Mouse (Mus musculus) cortical plate, adult 2 months (tissue): ENCODE results near the gene Prelid1. TPM values are rescaled to one million over a fixed set of nuclear protein-coding genes. Genes with fewer than 3 reads are reported as not detected.

Experiments used
- H3K27ac ChIP-seq: fragments of 200-500 bp; 2 replicates; pipeline ENCODE4 v1.5.1; 2012; ENCODE audit warnings: low read length, control low read depth, inconsistent platforms; ENCODE audit not compliant: insufficient read depth
- H3K4me1 ChIP-seq: fragments of 200-500 bp; 2 replicates; pipeline ENCODE4 v1.6.1; 2011; ENCODE audit warnings: low read length; ENCODE audit not compliant: control insufficient read depth, insufficient read depth
- H3K4me3 ChIP-seq: fragments of 200-500 bp; 2 replicates; pipeline ENCODE4 v1.5.1; 2011; ENCODE audit warnings: mild to moderate bottlenecking, low read length, control low read depth; ENCODE audit not compliant: insufficient read depth
- CTCF ChIP-seq: fragments of 200-500 bp; IDR thresholded peaks from 2 replicates; pipeline ENCODE4 v1.5.1; 2011; ENCODE audit warnings: mild to moderate bottlenecking, control low read depth, low read length; ENCODE audit not compliant: insufficient read depth; ENCODE audit errors: extremely low read depth
- POLR2A ChIP-seq: fragments of 200-500 bp; IDR thresholded peaks from 2 replicates; pipeline ENCODE4 v1.6.1; 2011; ENCODE audit warnings: mild to moderate bottlenecking, low read length, control low read depth; ENCODE audit not compliant: insufficient read depth; ENCODE audit errors: extremely low read depth
- polyA plus RNA-seq: library from polyadenylated mRNA; depleted of rRNA; stranded (reverse); fragments of >200 nt; gene quantifications from 2 replicates; pipeline ENCODE4 v1.2.3, GENCODE M21; 2012; rRNA removed

The Prelid1 gene
- 168 and 177 TPM in 2 replicates for polyA plus RNA-seq

- TF ChIP-seq CTCF (no peak), POLR2A (no peak; the same call in 1 of the 2 replicates)
- peaks cover 7% of the 10 kb centered on the region; the same call in 1 of the 2 replicates for H3K4me1 ChIP-seq
- peak within 1 kb of the TSS; percentile 95 for H3K4me3 ChIP-seq
- H3K27ac ChIP-seq = peak within 1 kb of the TSS; percentile 63; the same call in 1 of the 2 replicates
These were observed at the start of gene Prelid1 for GRCm38 (mm10) chr13:55319931-55320533. TSS of gene Prelid1 (plus strand) at chr13:55320500.

GRCm38 (mm10) chr13:55277203-55277602 is 43.1 kb upstream of the Prelid1 start:
- H3K4me1 ChIP-seq = no peaks in the 10 kb centered on the region
- no peak for TF ChIP-seq POLR2A
- no peak for TF ChIP-seq CTCF
- no peak overlapping the region for H3K27ac ChIP-seq
- H3K4me3 ChIP-seq = no peak overlapping the region

GRCm38 (mm10) chr13:55277646-55278045 is 42.7 kb upstream of the Prelid1 start:
- TF ChIP-seq POLR2A (no peak), CTCF (no peak)
- Histone ChIP-seq H3K4me1 (no peaks in the 10 kb centered on the region), H3K27ac (no peak overlapping the region), H3K4me3 (no peak overlapping the region)

GRCm38 (mm10) chr13:55288854-55289253 is 31.4 kb upstream of the Prelid1 start:
- Histone ChIP-seq H3K27ac (no peak overlapping the region), H3K4me3 (no peak overlapping the region), H3K4me1 (no peaks in the 10 kb centered on the region)
- TF ChIP-seq POLR2A (no peak), CTCF (no peak)

GRCm38 (mm10) chr13:55296760-55297159 is 23.5 kb upstream of the Prelid1 start:
- Histone ChIP-seq H3K4me3 (no peak overlapping the region), H3K4me1 (no peaks in the 10 kb centered on the region), H3K27ac (no peak overlapping the region)
- TF ChIP-seq CTCF = no peak
- no peak for TF ChIP-seq POLR2A

- Histone ChIP-seq H3K4me3 (no peak overlapping the region), H3K27ac (no peak overlapping the region), H3K4me1 (no peaks in the 10 kb centered on the region)
- TF ChIP-seq CTCF (no peak), POLR2A (no peak)
These were observed 19.4 kb upstream of the Prelid1 start for GRCm38 (mm10) chr13:55300913-55301312.

- H3K4me1 ChIP-seq = no peaks in the 10 kb centered on the region
- H3K4me3 ChIP-seq = no peak overlapping the region
- no peak overlapping the region for H3K27ac ChIP-seq
- TF ChIP-seq POLR2A = no peak
- TF ChIP-seq CTCF = no peak
These were observed 8.2 kb upstream of the Prelid1 start for GRCm38 (mm10) chr13:55312028-55312630.

- Histone ChIP-seq H3K27ac (no peak overlapping the region), H3K4me3 (no peak overlapping the region), H3K4me1 (no peaks in the 10 kb centered on the region)
- TF ChIP-seq POLR2A = no peak
These were observed 7.2 kb upstream of the Prelid1 start for GRCm38 (mm10) chr13:55313051-55313450.

- H3K4me3 ChIP-seq = no peak overlapping the region
- TF ChIP-seq CTCF (no peak), POLR2A (no peak)
- H3K27ac ChIP-seq = no peak overlapping the region
- H3K4me1 ChIP-seq = no peaks in the 10 kb centered on the region
These were observed 5.3 kb upstream of the Prelid1 start for GRCm38 (mm10) chr13:55314891-55315412.

- H3K4me3 ChIP-seq = no peak overlapping the region
- no peak for TF ChIP-seq POLR2A
- TF ChIP-seq CTCF = no peak
These were observed 1.9 kb upstream of the Prelid1 start for GRCm38 (mm10) chr13:55318351-55318750.

More at GRCm38 (mm10) chr13:55318351-55318750, 1.9 kb upstream of the Prelid1 start:
- Histone ChIP-seq H3K4me1 (peaks cover 6% of the 10 kb centered on the region; the same call in 1 of the 2 replicates), H3K27ac (no peak overlapping the region)
